Mouse (Mus musculus) myocyte (in vitro differentiated cells): ENCODE measurements around the gene Ess2.

Source experiments
- E2F4 ChIP-seq: IDR thresholded peaks from one replicate; pipeline ENCODE4 v1.6.1; 2011; ENCODE audit warnings: mild to moderate bottlenecking, control low read depth, moderate library complexity; ENCODE audit not compliant: insufficient read depth
- POLR2A ChIP-seq: IDR thresholded peaks from one replicate; pipeline ENCODE4 v1.6.1; 2011; ENCODE audit warnings: low read depth, mild to moderate bottlenecking, control low read depth, moderate library complexity; ENCODE audit not compliant: insufficient read length

DNA sequence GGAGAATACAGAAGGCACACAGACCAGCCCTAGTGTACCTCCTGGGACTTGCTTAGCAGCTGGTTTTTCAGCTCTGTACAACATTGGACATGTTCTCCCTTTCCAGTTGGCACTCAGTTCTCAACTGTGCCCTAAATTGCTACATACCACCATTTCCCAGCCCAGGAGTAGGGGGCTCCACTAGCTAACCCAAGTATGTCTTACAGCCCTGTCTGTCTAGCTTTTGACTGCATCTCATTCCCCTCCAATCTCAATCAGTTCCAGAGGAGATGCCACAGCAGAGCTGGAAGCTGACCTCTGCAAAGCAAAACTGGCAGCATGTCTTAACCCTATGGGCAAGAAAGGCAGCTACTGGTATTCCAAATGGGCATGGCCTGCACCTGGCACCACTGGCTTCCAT lies 15.1 kb downstream of the Ess2 start:
- TF ChIP-seq POLR2A, result no peak
- TF ChIP-seq E2F4, result no peak
